Mouse (Mus musculus): ENCODE measurements at regions not wholly inside any gene's neighbourhood (a gene's known extent, or its start where the extent isn't known, plus 50 kb on each side); places are given as distances from the start of the nearest gene placed in this dataset.

- no peak for DNase-seq (ENCODE audit: extremely low spot score, low spot score)
Measured at GRCm38 (mm10) chr12:26646141-26646540, 177.1 kb downstream of the Cmpk2 start.

- no peak for DNase-seq (ENCODE audit: extremely low spot score, low spot score)
Measured at GRCm38 (mm10) chr12:26635665-26636241, 166.7 kb downstream of the Cmpk2 start.

- no peak for DNase-seq (ENCODE audit: extremely low spot score, low spot score)
Measured at GRCm38 (mm10) chr12:26635253-26635652, 166.2 kb downstream of the Cmpk2 start.

GRCm38 (mm10) chr12:26631795-26632122, 162.8 kb downstream of the Cmpk2 start:
- DNase-seq (ENCODE audit: extremely low spot score, low spot score), result peak; percentile 46

- DNase-seq (ENCODE audit: extremely low spot score, low spot score), result peak; percentile 36
Measured at GRCm38 (mm10) chr12:26631111-26631794, 162.2 kb downstream of the Cmpk2 start.

GRCm38 (mm10) chr12:26621135-26621932, 152.3 kb downstream of the Cmpk2 start:
- DNase-seq (ENCODE audit: extremely low spot score, low spot score), result no peak

GRCm38 (mm10) chr12:26620501-26621134, 151.6 kb downstream of the Cmpk2 start:
- DNase-seq (ENCODE audit: extremely low spot score, low spot score), result no peak

DNA sequence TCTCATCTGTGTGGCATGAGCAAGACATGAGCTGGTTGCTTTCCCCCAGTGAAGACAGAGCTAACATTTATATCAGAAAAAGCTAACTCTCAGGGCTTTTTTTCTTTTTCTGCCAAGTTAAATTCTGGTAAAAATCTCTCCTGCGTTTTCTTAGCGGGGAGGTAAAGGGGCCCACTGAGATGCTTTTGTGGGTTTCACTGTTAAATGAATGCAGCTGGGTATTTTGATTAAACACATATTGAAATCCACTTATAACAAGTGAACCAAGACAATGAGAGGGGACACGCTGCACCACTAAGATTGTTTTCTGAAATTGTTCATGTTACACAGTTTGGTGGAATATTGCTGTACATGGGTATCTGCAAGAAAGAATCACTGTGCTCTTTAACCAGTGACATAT, 149.0 kb downstream of the Cmpk2 start:
- no peak for DNase-seq (ENCODE audit: extremely low spot score, low spot score)

DNA sequence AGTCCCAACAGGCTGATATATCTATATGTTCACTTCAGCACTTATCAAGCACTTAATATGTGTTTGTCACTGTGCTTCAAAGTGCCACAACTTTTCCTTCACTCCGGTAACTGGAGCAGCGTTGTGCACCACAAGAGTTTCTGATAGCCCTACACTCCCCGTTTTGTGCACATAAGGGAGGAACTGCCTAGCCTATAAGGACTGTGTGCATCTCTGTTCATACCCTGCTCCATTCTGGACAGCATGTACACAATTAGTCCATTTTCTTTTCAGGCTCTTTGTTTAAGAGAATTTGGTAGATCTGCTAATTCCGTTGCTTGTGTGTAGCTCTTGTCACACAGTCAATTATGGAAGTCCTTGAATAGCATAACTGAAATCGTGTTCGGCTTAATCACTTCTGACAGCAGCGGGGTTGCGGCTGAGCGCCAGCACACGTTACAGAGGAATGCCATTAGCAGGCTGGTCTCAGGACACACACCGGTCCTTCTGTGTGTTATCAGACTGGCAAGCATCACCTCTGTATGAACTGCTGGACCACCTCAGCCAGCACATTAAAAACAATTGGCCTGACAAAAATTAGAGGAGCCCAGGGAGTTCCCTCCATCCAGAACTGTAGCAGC, 144.2 kb downstream of the Cmpk2 start:
- no peak for DNase-seq (ENCODE audit: extremely low spot score, low spot score)

DNA sequence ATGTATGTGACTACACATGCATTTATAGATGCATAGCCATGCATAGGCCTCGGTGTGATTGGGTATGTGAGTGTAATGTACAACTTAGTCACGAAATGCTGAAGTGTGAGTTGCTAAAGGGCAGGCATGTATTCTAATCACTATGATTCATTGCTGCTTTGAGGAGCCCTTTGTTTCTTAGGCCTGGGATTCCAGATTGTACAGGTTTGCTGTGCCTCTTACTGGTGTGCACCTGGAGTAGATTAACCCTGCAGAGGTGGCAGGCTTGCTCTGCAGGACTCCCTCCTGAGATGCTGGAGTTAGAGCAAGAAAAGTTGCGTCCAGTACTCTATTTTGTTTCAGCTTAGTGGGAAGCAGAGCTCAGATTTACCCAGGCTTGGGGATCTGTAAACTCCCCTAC, 141.1 kb downstream of the Cmpk2 start:
- no peak for DNase-seq (ENCODE audit: extremely low spot score, low spot score)

- no peak for DNase-seq (ENCODE audit: extremely low spot score, low spot score)
Measured at GRCm38 (mm10) chr12:26598501-26598900, 129.5 kb downstream of the Cmpk2 start.

GRCm38 (mm10) chr12:26592125-26592524, 123.1 kb downstream of the Cmpk2 start:
- DNase-seq (ENCODE audit: extremely low spot score, low spot score), result no peak

DNA sequence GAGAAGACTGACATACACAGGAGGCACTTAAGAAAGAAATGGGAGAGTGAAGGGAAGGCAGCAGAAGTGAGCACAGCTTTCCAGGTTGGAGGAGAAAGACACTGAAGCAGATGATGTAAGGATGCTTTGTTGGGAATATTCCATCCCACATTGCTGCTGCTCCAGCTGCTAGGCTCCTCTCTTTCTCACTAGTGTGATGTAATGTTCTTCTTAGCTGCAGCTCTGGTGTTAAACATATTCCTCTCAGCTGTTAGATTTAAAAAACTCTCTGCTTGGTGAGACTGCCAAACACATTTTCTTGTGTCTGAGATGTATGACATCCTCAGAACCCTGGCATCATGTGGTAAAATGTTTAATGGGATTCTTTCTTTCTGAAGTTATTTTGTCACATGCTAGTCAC, 120.1 kb downstream of the Cmpk2 start:
- no peak for DNase-seq (ENCODE audit: extremely low spot score, low spot score)

DNA sequence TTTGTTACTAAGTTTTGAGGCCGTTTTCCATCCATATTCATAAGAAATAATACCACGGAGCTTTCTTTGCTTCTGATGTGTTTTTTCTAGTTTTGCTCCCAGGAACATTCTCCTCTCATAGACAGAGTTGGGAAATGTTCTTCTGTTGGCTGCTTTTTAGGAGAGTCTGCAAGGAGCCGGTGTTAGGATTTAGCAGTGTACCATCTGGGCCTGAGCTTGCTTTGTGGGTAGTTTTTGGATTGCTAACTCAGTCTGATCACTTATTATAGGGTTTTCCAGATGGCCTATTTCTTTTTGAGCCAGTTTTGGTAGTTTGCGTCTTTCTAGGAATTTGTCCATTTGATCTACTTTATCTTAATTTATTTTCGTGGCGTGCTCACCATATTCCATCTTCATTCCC, 108.4 kb downstream of the Cmpk2 start:
- no peak for DNase-seq (ENCODE audit: extremely low spot score, low spot score)

GRCm38 (mm10) chr12:26571602-26572001, 102.6 kb downstream of the Cmpk2 start:
- DNase-seq (ENCODE audit: extremely low spot score, low spot score), result no peak

DNA sequence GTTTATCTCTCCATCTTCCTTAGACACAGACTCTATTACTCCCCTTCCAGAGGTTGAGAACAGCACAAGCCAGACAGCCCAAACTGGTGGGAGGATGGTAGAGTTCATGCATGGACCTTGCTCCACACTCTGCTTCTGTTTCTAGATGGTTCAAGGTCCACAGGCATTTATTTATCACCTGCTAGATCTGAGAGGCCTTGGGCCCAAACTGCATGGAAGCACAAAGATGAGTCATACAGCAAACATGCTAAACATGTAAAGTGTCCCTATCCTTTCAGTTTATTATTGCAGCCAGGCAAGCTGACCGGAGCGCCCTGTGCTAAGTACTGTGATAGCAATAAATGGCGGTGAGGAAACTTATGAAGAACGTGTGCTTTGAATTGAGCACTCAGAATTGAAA, 98.4 kb downstream of the Cmpk2 start:
- no peak for DNase-seq (ENCODE audit: extremely low spot score, low spot score)

DNA sequence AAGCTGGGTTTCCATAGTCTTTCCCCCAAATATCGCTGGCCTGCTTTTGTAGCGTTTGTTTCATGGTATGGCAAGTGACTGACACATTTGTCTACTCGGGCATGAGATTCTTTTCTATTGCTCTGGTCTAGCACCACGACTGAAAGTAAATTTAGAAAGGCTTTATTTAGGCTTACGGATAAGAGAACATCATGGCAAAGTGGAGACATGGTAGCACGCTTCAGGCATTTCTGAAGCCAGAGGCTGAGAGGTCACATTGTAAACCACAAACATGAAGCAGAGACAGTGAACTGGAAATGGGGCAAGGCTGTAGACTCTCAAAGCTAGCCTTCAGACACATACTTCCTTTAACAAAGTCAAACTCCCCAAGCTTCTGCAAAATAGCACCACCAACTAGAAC, 93.9 kb downstream of the Cmpk2 start:
- no peak for DNase-seq (ENCODE audit: extremely low spot score, low spot score)

DNA sequence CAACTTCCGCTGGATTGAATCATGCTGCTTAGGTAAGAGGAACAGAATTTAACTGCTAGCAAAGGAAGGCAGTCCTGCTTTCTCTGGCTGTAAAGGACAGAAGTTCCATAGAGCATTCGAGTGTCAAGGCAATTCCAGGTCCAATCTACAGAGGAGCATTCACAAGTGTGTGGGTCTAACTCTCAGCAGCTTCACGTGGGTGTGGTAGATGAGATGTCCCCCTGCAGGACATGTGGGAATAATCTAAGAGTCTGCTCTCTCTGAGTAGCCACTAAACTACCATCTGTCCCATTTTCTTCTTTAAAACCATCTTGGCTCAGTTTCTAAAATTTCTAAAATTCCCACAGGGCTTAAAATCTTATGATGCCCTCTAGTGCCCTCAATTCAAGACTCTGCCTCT, 90.6 kb downstream of the Cmpk2 start:
- DNase-seq (ENCODE audit: extremely low spot score, low spot score), result no peak

- no peak for DNase-seq (ENCODE audit: extremely low spot score, low spot score)
Measured at GRCm38 (mm10) chr12:26557411-26557810, 88.4 kb downstream of the Cmpk2 start.

DNA sequence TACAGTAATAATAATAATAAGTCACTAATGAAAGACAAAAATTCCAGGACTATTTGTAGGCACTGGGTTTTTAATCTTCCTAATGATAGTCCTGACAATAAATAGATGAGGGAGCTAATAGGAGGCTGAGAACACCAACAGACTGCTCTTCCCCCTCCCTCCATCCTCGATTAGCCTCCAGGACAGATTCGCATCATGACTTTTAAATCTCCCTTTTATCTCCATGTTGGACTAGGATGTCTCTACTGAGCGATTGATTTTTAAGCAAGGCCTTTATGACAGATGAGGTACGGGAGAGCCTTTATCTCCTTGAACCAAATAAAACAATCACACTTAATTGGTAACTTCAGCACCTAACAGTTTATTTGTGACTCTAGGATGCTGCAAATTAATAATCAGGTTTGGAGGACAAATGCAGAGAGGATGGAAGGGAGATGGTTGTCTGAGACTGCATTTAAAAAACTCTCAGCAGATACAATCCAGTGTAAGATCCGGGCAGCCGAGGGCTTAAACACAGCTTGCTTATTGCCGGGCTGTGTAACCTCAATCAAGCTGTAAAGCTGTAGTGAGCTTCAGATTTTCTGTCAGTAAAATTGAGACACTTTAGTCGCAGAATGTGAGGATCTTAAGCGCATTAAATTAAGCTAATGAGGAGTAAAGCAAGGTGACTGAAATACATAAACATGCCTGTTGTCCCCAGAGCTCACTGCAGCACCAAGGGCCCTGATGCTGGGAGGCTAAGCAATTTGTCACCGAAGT, 82.3 kb downstream of the Cmpk2 start:
- DNase-seq (ENCODE audit: extremely low spot score, low spot score), result no peak

GRCm38 (mm10) chr12:26547466-26547865, 78.5 kb downstream of the Cmpk2 start:
- DNase-seq (ENCODE audit: extremely low spot score, low spot score), result no peak

Data from neural tube, embryonic 10.5 days (tissue).